Mouse (Mus musculus) mouse trophoblast stem cell (cell line): ENCODE data around the gene Fbxl21.

Experiments
- in situ Hi-C, 2 experiments: fragments of 300-500 bp; cut with MseI, MboI; formaldehyde crosslinking; loops; 2 replicates in 1 of 2; 3 replicates in 1 of 2; pipeline ENCODE4 v1.15.1; 2025

Fbxl21 gene

GRCm38 (mm10) chr13:56534931-56535330 lies 12.7 kb downstream of the Fbxl21 start:
- in situ Hi-C loops: no loop called here

- in situ Hi-C loops: no loop called here
Measured at GRCm38 (mm10) chr13:56535570-56535969, 13.3 kb downstream of the Fbxl21 start.

- in situ Hi-C loops: no loop called here
Measured at GRCm38 (mm10) chr13:56537026-56537425, 14.8 kb downstream of the Fbxl21 start.

GRCm38 (mm10) chr13:56539846-56540245 lies 17.6 kb downstream of the Fbxl21 start:
- in situ Hi-C loops: no loop called here

- in situ Hi-C loops: no loop called here
Measured at GRCm38 (mm10) chr13:56543805-56544204, 21.5 kb downstream of the Fbxl21 start.

GRCm38 (mm10) chr13:56544956-56545355 lies 22.7 kb downstream of the Fbxl21 start:
- in situ Hi-C loops: no loop called here

- in situ Hi-C loops: no loop called here
Measured at GRCm38 (mm10) chr13:56548401-56548800, 26.1 kb downstream of the Fbxl21 start, which contains the start of gene Lect2. Gene Lect2, minus strand, starts transcription at chr13:56548502.

GRCm38 (mm10) chr13:56549364-56549763 lies 27.1 kb downstream of the Fbxl21 start:
- in situ Hi-C loops: no loop called here

- in situ Hi-C loops: no loop called here
Measured at GRCm38 (mm10) chr13:56550574-56550973, 28.3 kb downstream of the Fbxl21 start.

- in situ Hi-C loops: no loop called here
Measured at GRCm38 (mm10) chr13:56551661-56552060, 29.4 kb downstream of the Fbxl21 start.

- in situ Hi-C loops: no loop called here
Measured at GRCm38 (mm10) chr13:56553923-56554322, 31.7 kb downstream of the Fbxl21 start.

GRCm38 (mm10) chr13:56554409-56554808 lies 32.1 kb downstream of the Fbxl21 start:
- in situ Hi-C loops: no loop called here

- in situ Hi-C loops: no loop called here
Measured at GRCm38 (mm10) chr13:56555957-56556356, 33.7 kb downstream of the Fbxl21 start.

- in situ Hi-C loops: no loop called here
Measured at GRCm38 (mm10) chr13:56556701-56557100, 34.4 kb downstream of the Fbxl21 start.

- in situ Hi-C loops: no loop called here
Measured at GRCm38 (mm10) chr13:56558811-56559210, 36.5 kb downstream of the Fbxl21 start.

GRCm38 (mm10) chr13:56559841-56560370 lies 37.6 kb downstream of the Fbxl21 start:
- in situ Hi-C loops: no loop called here

- in situ Hi-C loops: no loop called here
Measured at GRCm38 (mm10) chr13:56561129-56561528, 38.9 kb downstream of the Fbxl21 start.

- in situ Hi-C loops: no loop called here
Measured at GRCm38 (mm10) chr13:56563075-56563474, 40.8 kb downstream of the Fbxl21 start.

GRCm38 (mm10) chr13:56566336-56566735 lies 44.1 kb downstream of the Fbxl21 start:
- in situ Hi-C loops: no loop called here

GRCm38 (mm10) chr13:56571645-56572044 lies 49.4 kb downstream of the Fbxl21 start:
- in situ Hi-C loops: loop anchor here (5.0 to 10.0 kb wide), 2 partner anchors 81 to 83 kb away; no protein-coding TSS in a partner anchor

GRCm38 (mm10) chr13:56575074-56575473 lies 52.8 kb downstream of the Fbxl21 start:
- in situ Hi-C loops: loop anchor here in 1 of 2 experiments (10.0 kb wide), 1 partner anchor 80 kb away; no protein-coding TSS in a partner anchor

GRCm38 (mm10) chr13:56575701-56576321 lies 53.5 kb downstream of the Fbxl21 start:
- in situ Hi-C loops: loop anchor here in 1 of 2 experiments (10.0 kb wide), 1 partner anchor 79 kb away; no protein-coding TSS in a partner anchor

GRCm38 (mm10) chr13:56578097-56578496 lies 55.8 kb downstream of the Fbxl21 start:
- in situ Hi-C loops: loop anchor here in 1 of 2 experiments (10.0 kb wide), 1 partner anchor 77 kb away; no protein-coding TSS in a partner anchor
